Mouse (Mus musculus) intestine, embryonic 16.5 days (tissue): Measurements from ENCODE around the gene Appl2. TPM values are rescaled to one million over a fixed set of nuclear protein-coding genes. Genes with fewer than 3 reads are reported as not detected.
"Not testable (repeated sequence)": the region's sequence is repeated elsewhere in the genome, so short reads cannot be mapped to it uniquely, and the experiment has no call there.

Source experiments
- ATAC-seq: fragments of 200-750 bp; cut with Nextera tagmentation; 2 replicates; pipeline ENCODE4 v1.8.0; 2017; ENCODE audit warnings: moderate TSS enrichment, moderate library complexity
- H3K27ac ChIP-seq: fragments of 300-500 bp; sonication (generic); 2 replicates; pipeline ENCODE4 v1.5.1; 2014; ENCODE audit warnings: mild to moderate bottlenecking, low read length
- H3K27me3 ChIP-seq: fragments of 300-500 bp; sonication (generic); replicated peaks from 2 replicates; pipeline ENCODE4 v1.6.1; 2014; ENCODE audit warnings: low read length, control low read depth, mixed read lengths; ENCODE audit not compliant: control insufficient read depth, insufficient read depth
- H3K36me3 ChIP-seq: fragments of 300-500 bp; sonication (generic); 2 replicates; pipeline ENCODE4 v1.6.1; 2014; ENCODE audit warnings: low read length, control low read depth; ENCODE audit not compliant: control insufficient read depth, insufficient read depth
- H3K4me1 ChIP-seq: fragments of 300-500 bp; sonication (generic); 2 replicates; pipeline ENCODE4 v1.6.1; 2014; ENCODE audit warnings: low read length, control low read depth, mixed read lengths; ENCODE audit not compliant: control insufficient read depth, insufficient read depth
- H3K4me2 ChIP-seq: fragments of 300-500 bp; sonication (generic); 2 replicates; pipeline ENCODE4 v1.6.1; 2014; ENCODE audit warnings: low read depth, low read length, control low read depth
- H3K4me3 ChIP-seq: fragments of 300-500 bp; sonication (generic); 2 replicates; pipeline ENCODE4 v1.5.1; 2014; ENCODE audit warnings: mild to moderate bottlenecking, low read length
- H3K9ac ChIP-seq: fragments of 300-500 bp; sonication (generic); 2 replicates; pipeline ENCODE4 v1.6.1; 2014; ENCODE audit warnings: low read depth, low read length
- H3K9me3 ChIP-seq: fragments of 300-500 bp; sonication (generic); 2 replicates; pipeline ENCODE4 v1.6.1; 2016; ENCODE audit warnings: low read length, control low read depth; ENCODE audit not compliant: control insufficient read depth
- WGBS: fragments of 180-500 bp; shearing (Covaris S2); extraction: QIAGEN DNeasy Blood & Tissue Kit; methylation state at CpG from one replicate; pipeline ENCODE4 v1.1.7; 2014; 5-methylcytosine and 5-hydroxymethylcytosine counted together
- polyA plus RNA-seq: library from polyadenylated mRNA; unstranded; fragments of >200 nt; fragmentation: Nextera tagmentation; extraction: Ambion mirVana; gene quantifications from 2 replicates; pipeline ENCODE4 v1.2.1, GENCODE M21; 2015

Gene Appl2
- polyA plus RNA-seq, 1 experiment from 2014 or later = 50.4 TPM

DNA sequence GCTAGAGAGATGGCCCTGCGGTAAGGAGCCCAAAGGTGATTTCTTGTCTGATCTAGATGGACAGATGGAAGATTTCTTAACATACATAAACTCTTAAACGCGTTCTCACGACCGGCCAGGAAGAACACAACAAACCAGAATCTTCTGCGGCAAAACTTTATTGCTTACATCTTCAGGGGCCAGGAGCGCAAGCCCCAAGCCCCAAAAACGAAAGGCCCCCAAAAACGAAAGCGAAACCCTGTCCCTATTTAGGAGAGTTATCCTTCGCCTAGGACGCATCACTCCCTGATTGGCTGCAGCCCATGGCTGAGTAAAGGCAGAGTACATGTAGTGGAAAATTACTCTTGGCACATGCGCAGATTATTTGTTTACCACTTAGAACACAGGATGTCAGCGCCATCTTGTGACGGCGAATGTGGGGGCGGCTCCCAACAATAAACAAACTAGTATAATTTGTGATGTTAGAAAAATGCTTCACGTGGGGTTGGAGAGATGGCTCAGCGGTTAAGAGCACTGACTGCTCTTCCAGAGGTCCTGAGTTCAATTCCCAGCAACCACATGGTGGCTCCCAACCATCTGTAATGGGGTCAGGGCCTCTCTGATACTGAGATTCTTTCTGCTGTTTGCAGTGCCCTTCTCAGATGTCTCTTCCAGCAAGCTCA is 3.8 kb upstream of the Appl2 start:
- H3K27me3 ChIP-seq, H3K27ac ChIP-seq: not testable (repeated sequence)
- 90% methylated on average over 19 of the region's 19 CpGs for WGBS

DNA sequence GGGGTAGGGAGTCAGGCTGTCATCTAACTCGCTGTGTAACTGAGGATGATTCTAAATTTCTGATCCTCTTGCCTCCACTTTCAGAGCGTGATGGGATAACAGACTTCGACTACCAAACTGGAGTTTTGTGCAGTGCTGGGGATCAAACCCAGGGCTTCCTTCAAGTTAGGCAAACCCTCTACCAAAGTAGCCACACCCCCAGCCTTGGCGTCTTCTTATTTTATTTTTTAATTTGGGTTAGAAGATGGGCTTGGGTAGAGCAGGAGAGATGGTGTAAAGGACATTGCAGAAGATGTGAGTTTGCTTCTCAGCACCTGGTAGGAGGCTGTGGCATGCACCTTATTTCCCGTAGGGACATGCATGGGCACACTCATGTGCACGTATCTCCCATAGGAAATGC is 499 bp upstream of the Appl2 start:
- Histone ChIP-seq H3K36me3 (no peaks in the 10 kb centered on the region), H3K4me1 (peaks cover 18% of the 10 kb centered on the region), H3K27me3 (no peaks in the 10 kb centered on the region), H3K9ac (peak overlapping the region; percentile 87), H3K4me3 (peak overlapping the region; percentile 87), H3K27ac (no peak overlapping the region; the same call in 1 of the 2 replicates), H3K9me3 (0 out of 2 replicates have a peak, but pooled peaks cover 4% of the 10 kb centered on the region), H3K4me2 (peak overlapping the region; percentile 89)
- ATAC-seq = no peak
- 27% methylated on average over 6 of the region's 6 CpGs for WGBS

More for the DNA sequence above, 3.8 kb upstream of the Appl2 start:
- H3K4me1 ChIP-seq, H3K4me3 ChIP-seq, H3K4me2 ChIP-seq, H3K9me3 ChIP-seq, ATAC-seq, H3K9ac ChIP-seq, H3K36me3 ChIP-seq: not testable (repeated sequence)

DNA sequence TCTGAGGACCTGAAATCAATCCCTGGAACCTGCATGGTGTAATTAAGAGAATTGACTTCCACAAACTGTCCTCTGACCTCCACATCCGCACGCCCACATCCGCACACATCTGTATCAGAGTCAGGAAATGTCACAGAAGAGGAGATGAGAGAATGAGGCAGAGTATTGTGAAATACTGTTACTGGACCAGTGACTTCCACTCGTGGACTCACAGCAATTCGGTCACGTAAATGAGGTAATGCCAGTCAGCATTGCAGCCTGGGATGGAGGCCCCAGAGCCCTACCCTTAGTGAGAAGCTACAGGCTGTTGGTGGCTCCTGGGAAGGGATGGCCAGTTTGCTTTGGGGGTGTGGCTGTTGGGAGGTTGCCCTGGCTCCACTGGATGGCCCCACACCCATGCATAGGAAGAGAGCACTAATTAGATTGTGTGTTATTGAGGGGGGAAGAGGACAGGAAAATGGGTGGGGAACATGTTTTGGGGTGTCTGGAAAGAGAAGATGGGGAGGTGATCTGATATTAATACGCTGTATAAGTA is 2.1 kb downstream of the Appl2 start:
- no peaks in the 10 kb centered on the region for H3K27me3 ChIP-seq
- ATAC-seq = no peak
- H3K4me2 ChIP-seq = no peak overlapping the region
- H3K4me3 ChIP-seq = no peak overlapping the region
- H3K36me3 ChIP-seq = no peaks in the 10 kb centered on the region
- 72% methylated on average over 7 of the region's 7 CpGs for WGBS
- H3K9me3 ChIP-seq = no peaks in the 10 kb centered on the region
- H3K4me1 ChIP-seq = peaks cover 19% of the 10 kb centered on the region
- peak overlapping the region; percentile 83 for H3K27ac ChIP-seq
- H3K9ac ChIP-seq = no peak overlapping the region

GRCm38 (mm10) chr10:83645716-83645990 is 2.9 kb downstream of the Appl2 start:
- Histone ChIP-seq H3K4me2 (peak overlapping the region; percentile 21; the same call in 1 of the 2 replicates), H3K27me3 (no peaks in the 10 kb centered on the region), H3K36me3 (no peaks in the 10 kb centered on the region), H3K27ac (peak overlapping the region; percentile 83), H3K4me3 (no peak overlapping the region), H3K9ac (peak overlapping the region; percentile 43; the same call in 1 of the 2 replicates), H3K9me3 (no peaks in the 10 kb centered on the region), H3K4me1 (peaks cover 19% of the 10 kb centered on the region)
- no peak for ATAC-seq
- 84% methylated on average over 3 of the region's 3 CpGs for WGBS

- H3K9me3 ChIP-seq = no peaks in the 10 kb centered on the region
- no peaks in the 10 kb centered on the region for H3K36me3 ChIP-seq
- 46% methylated on average over 16 of the region's 16 CpGs for WGBS
- H3K27ac ChIP-seq = peak overlapping the region; percentile 83
- peak; percentile 67 for ATAC-seq
- H3K27me3 ChIP-seq = no peaks in the 10 kb centered on the region
- peak overlapping the region; percentile 12; the same call in 1 of the 2 replicates for H3K4me3 ChIP-seq
- H3K9ac ChIP-seq = peak overlapping the region; percentile 43; the same call in 1 of the 2 replicates
- peaks cover 19% of the 10 kb centered on the region for H3K4me1 ChIP-seq
- H3K4me2 ChIP-seq = peak overlapping the region; percentile 21
Observed at GRCm38 (mm10) chr10:83644865-83645715, 3.4 kb downstream of the Appl2 start.

GRCm38 (mm10) chr10:83644167-83644566 is 4.4 kb downstream of the Appl2 start:
- no peaks in the 10 kb centered on the region for H3K36me3 ChIP-seq
- no peak overlapping the region for H3K4me3 ChIP-seq
- WGBS = 69% methylated on average over 8 of the region's 8 CpGs
- H3K4me1 ChIP-seq = peaks cover 19% of the 10 kb centered on the region
- peak overlapping the region; percentile 41; the same call in 1 of the 2 replicates for H3K27ac ChIP-seq
- H3K27me3 ChIP-seq = no peaks in the 10 kb centered on the region
- no peak for ATAC-seq
- H3K9me3 ChIP-seq = no peaks in the 10 kb centered on the region
- no peak overlapping the region for H3K4me2 ChIP-seq
- no peak overlapping the region for H3K9ac ChIP-seq

GRCm38 (mm10) chr10:83641641-83642040 is 6.9 kb downstream of the Appl2 start:
- Histone ChIP-seq H3K36me3 (no peaks in the 10 kb centered on the region), H3K27ac (no peak overlapping the region), H3K9me3 (no peaks in the 10 kb centered on the region), H3K9ac (no peak overlapping the region), H3K27me3 (no peaks in the 10 kb centered on the region), H3K4me2 (no peak overlapping the region), H3K4me1 (peaks cover 19% of the 10 kb centered on the region), H3K4me3 (no peak overlapping the region)
- 89% methylated on average over 3 of the region's 3 CpGs for WGBS
- ATAC-seq = no peak

GRCm38 (mm10) chr10:83639881-83640386 is 8.6 kb downstream of the Appl2 start:
- WGBS = 88% methylated on average over 10 of the region's 10 CpGs
- Histone ChIP-seq H3K27me3 (no peaks in the 10 kb centered on the region), H3K4me3 (no peak overlapping the region), H3K9ac (no peak overlapping the region), H3K9me3 (no peaks in the 10 kb centered on the region), H3K27ac (no peak overlapping the region), H3K4me2 (no peak overlapping the region), H3K4me1 (peaks cover 4% of the 10 kb centered on the region), H3K36me3 (no peaks in the 10 kb centered on the region)
- ATAC-seq = no peak

DNA sequence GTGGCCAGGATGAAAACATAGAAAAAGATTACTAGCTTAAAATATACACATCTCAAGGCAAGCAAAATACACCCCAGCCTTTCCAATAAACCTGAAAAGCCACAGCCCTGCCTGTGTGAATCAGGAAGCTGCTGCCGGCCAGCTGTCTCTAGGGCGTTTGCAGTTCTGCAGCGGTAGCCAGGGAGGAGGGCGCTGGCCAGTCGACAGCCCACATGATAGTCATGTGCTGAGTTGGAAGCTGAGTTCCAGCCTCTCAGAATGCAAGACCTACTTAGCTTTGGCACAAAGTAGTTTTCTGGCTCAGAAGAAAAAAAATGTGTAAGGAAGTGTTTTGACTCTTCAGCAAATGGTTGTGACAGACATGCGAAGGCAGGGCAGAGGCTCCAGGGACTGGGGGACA is 11.2 kb downstream of the Appl2 start:
- Histone ChIP-seq H3K27me3 (no peaks in the 10 kb centered on the region), H3K36me3 (0 out of 2 replicates have a peak, but pooled peaks cover under 1% of the 10 kb centered on the region), H3K4me3 (no peak overlapping the region), H3K4me2 (no peak overlapping the region), H3K27ac (no peak overlapping the region), H3K4me1 (peaks cover 4% of the 10 kb centered on the region; the same call in 1 of the 2 replicates), H3K9me3 (no peaks in the 10 kb centered on the region), H3K9ac (no peak overlapping the region)
- 26% methylated on average over 6 of the region's 6 CpGs for WGBS
- peak; percentile 85 for ATAC-seq
